Mouse (Mus musculus) stomach, embryonic 15.5 days (tissue): Measurements from ENCODE around the gene Mcur1. TPM values are rescaled to one million over a fixed set of nuclear protein-coding genes. Genes with fewer than 3 reads are reported as not detected.

Experiments used
- ATAC-seq: fragments of 200-750 bp; cut with Nextera tagmentation; 2 replicates; pipeline ENCODE4 v1.8.0; 2017; ENCODE audit warnings: low read depth, moderate number of reproducible peaks, moderate TSS enrichment; ENCODE audit not compliant: insufficient read depth, low FRiP score
- H3K27ac ChIP-seq: fragments of 300-500 bp; sonication (generic); 2 replicates; pipeline ENCODE4 v1.5.1; 2015; ENCODE audit warnings: mild to moderate bottlenecking, inconsistent platforms
- H3K27me3 ChIP-seq: fragments of 300-500 bp; sonication (generic); replicated peaks from 2 replicates; pipeline ENCODE4 v1.6.1; 2015; ENCODE audit warnings: inconsistent platforms
- H3K36me3 ChIP-seq: fragments of 300-500 bp; sonication (generic); 2 replicates; pipeline ENCODE4 v1.6.1; 2015; ENCODE audit warnings: inconsistent platforms
- H3K4me1 ChIP-seq: fragments of 300-500 bp; sonication (generic); 2 replicates; pipeline ENCODE4 v1.6.1; 2015; ENCODE audit warnings: inconsistent platforms
- H3K4me2 ChIP-seq: fragments of 300-500 bp; sonication (generic); 2 replicates; pipeline ENCODE4 v1.6.1; 2015; ENCODE audit warnings: mild to moderate bottlenecking, inconsistent platforms
- H3K4me3 ChIP-seq: fragments of 300-500 bp; sonication (generic); replicated peaks from 2 replicates; pipeline ENCODE4 v1.5.1; 2015; ENCODE audit warnings: inconsistent platforms
- H3K9ac ChIP-seq: fragments of 300-500 bp; sonication (generic); 2 replicates; pipeline ENCODE4 v1.6.1; 2015; ENCODE audit warnings: inconsistent platforms
- H3K9me3 ChIP-seq: fragments of 300-500 bp; sonication (generic); 2 replicates; pipeline ENCODE4 v1.6.1; 2016; ENCODE audit warnings: inconsistent platforms
- WGBS: fragments of 180-500 bp; shearing (Covaris S2); methylation state at CpG from one replicate; pipeline ENCODE4 v1.1.7; 2015; 5-methylcytosine and 5-hydroxymethylcytosine counted together
- polyA plus RNA-seq: library from polyadenylated mRNA; unstranded; fragments of >200 nt; fragmentation: Nextera tagmentation; extraction: Ambion mirVana; gene quantifications from 2 replicates; pipeline ENCODE4 v1.2.1, GENCODE M21; 2015

The Mcur1 gene
- polyA plus RNA-seq, 1 experiment from 2014 or later = 12.7 TPM

DNA sequence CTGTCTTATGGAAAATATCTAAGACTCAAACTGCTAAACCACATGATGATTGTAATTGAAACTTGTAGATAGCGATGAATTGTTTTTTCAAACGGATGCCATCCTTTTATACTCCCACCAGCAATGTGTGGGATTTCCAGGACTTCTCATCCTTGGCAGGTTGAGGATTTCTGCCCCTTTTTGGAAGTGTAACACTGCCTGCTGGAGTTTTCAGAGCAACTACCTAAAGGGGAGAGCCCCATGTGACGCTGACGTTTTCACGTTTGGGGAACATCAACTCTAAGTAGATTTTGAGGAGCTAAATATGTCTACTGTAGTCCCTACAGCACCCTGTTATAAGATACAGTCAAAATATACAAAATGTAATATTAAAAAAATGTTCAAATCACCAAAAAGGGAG is 2.7 kb upstream of the Mcur1 start:
- ATAC-seq = no peak
- H3K4me1 ChIP-seq = peaks cover 8% of the 10 kb centered on the region
- WGBS = 85% methylated on average over 5 of the region's 5 CpGs
- H3K9ac ChIP-seq = no peak overlapping the region
- no peak overlapping the region for H3K27ac ChIP-seq
- no peak overlapping the region for H3K4me3 ChIP-seq
- no peaks in the 10 kb centered on the region for H3K27me3 ChIP-seq
- no peak overlapping the region for H3K4me2 ChIP-seq
- no peaks in the 10 kb centered on the region for H3K9me3 ChIP-seq
- H3K36me3 ChIP-seq = no peaks in the 10 kb centered on the region

DNA sequence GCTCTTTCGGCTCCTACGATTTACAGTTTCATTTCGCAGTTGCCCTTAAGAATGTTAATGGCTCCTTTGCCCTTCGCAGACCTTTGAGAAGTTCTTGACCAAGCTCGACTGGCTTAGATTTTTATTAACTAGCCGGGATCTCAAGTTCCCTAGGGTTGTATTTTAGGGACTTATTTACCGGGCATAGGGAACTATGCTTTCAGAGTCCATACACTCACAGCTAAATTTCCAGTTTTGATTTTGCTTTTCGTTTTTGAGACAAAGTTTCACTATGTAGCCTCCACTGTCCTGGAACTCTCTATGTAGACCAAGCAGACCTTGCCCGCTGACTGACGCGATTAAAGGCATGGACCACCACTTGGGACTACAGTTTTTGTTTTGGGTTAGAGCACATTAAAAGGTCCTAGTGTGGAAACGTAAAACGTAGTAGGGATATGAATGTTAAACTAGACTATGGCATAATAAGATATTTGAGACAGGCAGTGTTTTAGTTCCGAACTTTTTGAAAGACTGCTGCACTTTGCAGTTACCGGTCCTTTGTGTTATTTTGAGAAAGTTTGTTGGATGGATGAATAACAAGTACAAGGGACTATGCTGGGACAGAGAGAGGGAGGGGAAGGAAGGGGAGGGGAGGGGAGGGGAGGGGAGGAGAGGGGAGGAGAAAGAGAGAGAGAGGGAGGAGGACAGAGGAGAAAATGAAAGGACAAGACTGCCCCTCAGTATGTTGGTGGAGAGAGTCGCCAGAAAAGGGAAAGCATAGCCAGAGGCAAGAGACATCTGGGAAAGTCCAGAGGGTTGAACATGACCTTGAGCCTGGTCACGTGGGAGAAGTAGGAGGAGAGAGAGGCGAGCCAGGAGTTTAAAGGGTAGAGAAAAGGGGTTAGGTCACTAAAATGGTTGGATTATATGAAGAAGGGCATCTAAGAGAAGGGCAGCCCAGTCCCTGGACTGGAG is 744 bp upstream of the Mcur1 start:
- no peaks in the 10 kb centered on the region for H3K36me3 ChIP-seq
- peak overlapping the region; percentile 70 for H3K9ac ChIP-seq
- H3K9me3 ChIP-seq = no peaks in the 10 kb centered on the region
- peak overlapping the region; percentile 93 for H3K4me2 ChIP-seq
- no peaks in the 10 kb centered on the region for H3K27me3 ChIP-seq
- H3K4me3 ChIP-seq = peak overlapping the region; percentile 68
- ATAC-seq = no peak
- WGBS = 9% methylated on average over 18 of the region's 18 CpGs
- H3K4me1 ChIP-seq = peaks cover 5% of the 10 kb centered on the region; the same call in 1 of the 2 replicates
- peak overlapping the region; percentile 90 for H3K27ac ChIP-seq

DNA sequence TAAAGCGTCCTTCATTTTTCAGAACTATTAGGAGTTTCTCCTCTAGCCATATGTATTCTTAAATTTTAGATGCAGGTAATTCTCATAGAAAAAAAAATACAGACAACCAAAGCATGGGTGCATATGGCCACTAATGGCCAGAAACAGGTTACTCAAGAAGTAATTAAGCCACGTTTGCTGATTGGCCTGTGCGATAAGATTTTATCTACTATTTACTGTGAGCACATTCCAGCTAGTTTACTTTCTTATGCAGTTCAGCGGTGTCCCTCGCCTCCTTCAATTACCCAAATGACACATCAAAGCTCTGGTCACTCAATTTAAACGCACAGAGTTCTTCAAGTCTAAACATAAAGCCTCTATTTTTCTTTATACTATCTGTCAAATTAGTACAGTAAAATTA is 1.0 kb downstream of the Mcur1 start:
- 22% methylated on average over 6 of the region's 6 CpGs for WGBS
- no peak overlapping the region for H3K27ac ChIP-seq
- H3K4me3 ChIP-seq = peak overlapping the region; percentile 68
- H3K9me3 ChIP-seq = no peaks in the 10 kb centered on the region
- no peak overlapping the region for H3K9ac ChIP-seq
- H3K4me1 ChIP-seq = peaks cover 5% of the 10 kb centered on the region; the same call in 1 of the 2 replicates
- no peak for ATAC-seq
- H3K4me2 ChIP-seq = peak overlapping the region; percentile 93
- H3K27me3 ChIP-seq = no peaks in the 10 kb centered on the region
- H3K36me3 ChIP-seq = no peaks in the 10 kb centered on the region

DNA sequence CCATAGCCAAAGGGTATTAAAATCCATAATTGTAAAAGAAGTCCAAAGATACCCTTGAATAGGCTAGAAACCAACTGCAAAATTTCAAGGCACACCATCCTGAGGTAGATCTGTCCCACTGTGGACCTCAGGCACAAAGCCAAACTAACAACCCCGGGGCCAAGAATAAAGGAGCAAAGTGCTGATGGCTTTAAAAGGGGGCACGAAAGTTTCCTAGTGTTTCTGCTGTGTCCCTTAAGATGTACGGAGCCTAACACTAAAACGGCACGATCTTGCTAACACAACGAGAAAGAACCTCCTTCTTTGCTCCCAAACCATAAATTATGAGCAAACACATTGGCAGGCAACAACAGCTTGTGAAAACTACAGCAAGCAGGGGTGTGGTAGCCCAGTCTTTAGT is 1.6 kb downstream of the Mcur1 start:
- Histone ChIP-seq H3K27ac (no peak overlapping the region), H3K4me1 (peaks cover 5% of the 10 kb centered on the region; the same call in 1 of the 2 replicates), H3K27me3 (no peaks in the 10 kb centered on the region), H3K9me3 (no peaks in the 10 kb centered on the region), H3K4me2 (peak overlapping the region; percentile 93), H3K9ac (no peak overlapping the region), H3K4me3 (0 out of 2 replicates have a peak overlapping the region, but pooled peaks have one; percentile 68), H3K36me3 (no peaks in the 10 kb centered on the region)
- ATAC-seq = no peak
- 68% methylated on average over 6 of the region's 6 CpGs for WGBS

DNA sequence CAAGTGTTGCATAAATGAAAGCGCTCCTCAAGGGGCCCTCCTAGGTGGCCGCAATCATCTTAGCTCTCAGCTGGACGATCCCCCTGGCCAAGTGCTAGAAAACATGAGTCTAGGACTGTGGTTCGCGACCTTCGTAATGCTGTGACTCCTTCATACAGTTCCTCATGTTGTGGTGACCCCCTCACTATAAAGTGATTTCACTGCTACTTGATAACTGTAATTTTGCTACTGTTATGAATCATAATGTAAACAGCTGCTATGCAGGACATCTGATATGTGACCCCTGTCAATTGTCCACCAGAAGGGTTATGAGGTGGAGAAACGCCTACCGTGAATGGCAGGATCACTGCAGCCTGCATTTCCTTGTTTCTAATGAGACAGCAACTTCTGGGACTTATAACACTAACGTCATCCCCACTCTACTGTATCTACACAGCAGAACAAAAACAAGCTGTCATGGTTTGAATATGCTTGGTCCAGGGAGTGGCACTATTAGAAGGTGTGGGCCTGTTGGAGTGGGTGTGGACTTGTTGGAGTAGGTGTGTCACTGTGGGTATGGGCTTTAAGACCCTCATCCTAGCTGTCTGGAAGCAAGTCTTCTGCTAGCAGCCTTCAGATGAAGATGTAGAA is 3.0 kb downstream of the Mcur1 start:
- no peaks in the 10 kb centered on the region for H3K9me3 ChIP-seq
- ATAC-seq = no peak
- H3K4me3 ChIP-seq = no peak overlapping the region
- H3K27me3 ChIP-seq = no peaks in the 10 kb centered on the region
- H3K9ac ChIP-seq = no peak overlapping the region
- peaks cover 5% of the 10 kb centered on the region; the same call in 1 of the 2 replicates for H3K4me1 ChIP-seq
- no peak overlapping the region for H3K4me2 ChIP-seq
- no peak overlapping the region for H3K27ac ChIP-seq
- 82% methylated on average over 9 of the region's 9 CpGs for WGBS
- 0 out of 2 replicates have a peak, but pooled peaks cover 3% of the 10 kb centered on the region for H3K36me3 ChIP-seq

DNA sequence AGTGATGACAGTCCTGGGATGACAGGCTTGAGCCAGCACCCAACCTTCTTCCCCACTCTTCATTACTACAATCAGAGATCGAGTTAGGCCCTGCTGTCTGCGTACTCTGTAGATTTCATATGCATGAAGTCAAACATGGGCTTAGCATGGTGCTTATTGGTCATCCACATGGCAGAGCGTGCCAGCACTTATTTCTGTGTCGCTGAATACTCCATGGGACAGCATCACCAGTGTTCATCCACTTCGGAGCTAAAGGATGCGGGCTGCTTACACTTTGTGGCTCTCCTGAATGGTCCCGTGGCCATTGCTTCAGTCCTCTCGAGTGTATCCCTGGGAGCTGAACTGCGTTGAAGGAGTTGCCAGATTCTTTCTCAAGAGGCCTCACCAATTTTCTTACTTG is 4.7 kb downstream of the Mcur1 start:
- Histone ChIP-seq H3K9ac (no peak overlapping the region), H3K27me3 (no peaks in the 10 kb centered on the region), H3K27ac (no peak overlapping the region), H3K9me3 (no peaks in the 10 kb centered on the region), H3K4me1 (peaks cover 3% of the 10 kb centered on the region; the same call in 1 of the 2 replicates), H3K36me3 (peaks cover 7% of the 10 kb centered on the region), H3K4me2 (no peak overlapping the region), H3K4me3 (no peak overlapping the region)
- no peak for ATAC-seq
- WGBS = 87% methylated on average over 9 of the region's 9 CpGs

DNA sequence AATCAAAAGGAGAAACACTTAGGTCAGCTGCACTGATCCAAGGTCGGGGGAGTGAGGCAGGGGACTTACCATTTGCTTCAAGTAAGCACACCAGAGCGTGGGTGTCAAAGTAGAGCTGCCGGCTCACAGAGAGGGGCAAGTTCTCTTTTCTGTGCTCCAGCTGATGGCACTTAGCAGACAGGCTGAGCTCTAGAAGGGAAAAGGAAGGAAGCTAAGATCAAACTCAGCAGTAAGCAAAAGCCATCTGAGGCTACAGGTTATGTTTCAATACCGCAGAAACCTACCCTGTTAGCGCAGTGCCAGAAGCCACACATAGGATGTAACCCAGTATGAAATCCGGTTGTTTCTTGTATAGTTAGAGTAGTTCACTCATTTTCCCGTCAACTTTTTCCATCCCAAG is 5.2 kb downstream of the Mcur1 start:
- Histone ChIP-seq H3K27me3 (no peaks in the 10 kb centered on the region), H3K4me3 (no peak overlapping the region), H3K36me3 (peaks cover 10% of the 10 kb centered on the region), H3K9me3 (no peaks in the 10 kb centered on the region), H3K9ac (no peak overlapping the region), H3K4me2 (no peak overlapping the region), H3K27ac (no peak overlapping the region), H3K4me1 (peaks cover 3% of the 10 kb centered on the region; the same call in 1 of the 2 replicates)
- WGBS = 79% methylated on average over 7 of the region's 7 CpGs
- ATAC-seq = no peak

DNA sequence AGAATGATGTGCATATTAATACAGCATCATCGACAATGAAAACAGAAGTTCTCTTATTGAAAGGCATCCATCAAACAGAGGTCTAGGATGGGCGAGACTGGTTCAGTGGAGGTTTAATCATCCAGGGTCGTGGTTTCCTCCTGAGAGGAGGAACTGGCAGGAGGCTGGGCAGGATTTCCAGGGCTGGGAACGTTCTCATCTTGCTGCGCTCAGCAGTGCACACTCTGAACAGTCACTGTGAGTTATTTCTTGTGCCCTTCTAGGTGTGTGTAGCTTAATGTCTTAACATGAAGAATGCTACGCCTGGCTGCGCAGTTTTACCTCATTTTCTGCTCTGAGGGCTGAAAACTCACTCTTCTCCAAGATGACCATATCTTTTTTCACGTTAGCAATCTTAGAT is 9.3 kb downstream of the Mcur1 start:
- H3K36me3 ChIP-seq = peaks cover 10% of the 10 kb centered on the region
- ATAC-seq = no peak
- 85% methylated on average over 8 of the region's 8 CpGs for WGBS
- no peaks in the 10 kb centered on the region for H3K4me1 ChIP-seq
- no peak overlapping the region for H3K4me2 ChIP-seq
- no peak overlapping the region for H3K27ac ChIP-seq
- no peak overlapping the region for H3K4me3 ChIP-seq
- H3K27me3 ChIP-seq = no peaks in the 10 kb centered on the region
- no peak overlapping the region for H3K9ac ChIP-seq
- H3K9me3 ChIP-seq = no peaks in the 10 kb centered on the region

DNA sequence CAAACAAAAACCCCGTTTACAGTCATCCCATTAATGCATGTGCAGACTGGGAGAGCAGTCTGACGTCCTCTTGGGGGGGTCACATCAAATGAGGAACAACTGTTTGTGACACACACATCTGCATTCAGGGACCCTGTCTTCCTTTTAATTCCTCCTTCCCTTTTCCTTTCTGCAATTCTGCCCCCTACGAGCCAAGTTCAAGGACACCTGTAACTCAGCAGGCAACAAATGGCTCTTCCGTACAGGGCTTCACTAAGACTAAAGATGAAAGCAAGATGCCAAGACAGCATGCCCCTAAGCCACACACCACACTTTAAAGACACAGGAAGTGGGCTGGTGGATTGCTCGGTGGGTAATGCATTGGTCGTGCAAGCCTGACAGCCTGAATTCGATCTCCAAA is 10.1 kb downstream of the Mcur1 start:
- 88% methylated on average over 7 of the region's 7 CpGs for WGBS
- no peak for ATAC-seq
- H3K27me3 ChIP-seq = no peaks in the 10 kb centered on the region
- no peaks in the 10 kb centered on the region for H3K9me3 ChIP-seq
- H3K9ac ChIP-seq = no peak overlapping the region
- no peak overlapping the region for H3K4me3 ChIP-seq
- H3K27ac ChIP-seq = no peak overlapping the region
- no peak overlapping the region for H3K4me2 ChIP-seq
- H3K36me3 ChIP-seq = peaks cover 10% of the 10 kb centered on the region
- H3K4me1 ChIP-seq = no peaks in the 10 kb centered on the region

DNA sequence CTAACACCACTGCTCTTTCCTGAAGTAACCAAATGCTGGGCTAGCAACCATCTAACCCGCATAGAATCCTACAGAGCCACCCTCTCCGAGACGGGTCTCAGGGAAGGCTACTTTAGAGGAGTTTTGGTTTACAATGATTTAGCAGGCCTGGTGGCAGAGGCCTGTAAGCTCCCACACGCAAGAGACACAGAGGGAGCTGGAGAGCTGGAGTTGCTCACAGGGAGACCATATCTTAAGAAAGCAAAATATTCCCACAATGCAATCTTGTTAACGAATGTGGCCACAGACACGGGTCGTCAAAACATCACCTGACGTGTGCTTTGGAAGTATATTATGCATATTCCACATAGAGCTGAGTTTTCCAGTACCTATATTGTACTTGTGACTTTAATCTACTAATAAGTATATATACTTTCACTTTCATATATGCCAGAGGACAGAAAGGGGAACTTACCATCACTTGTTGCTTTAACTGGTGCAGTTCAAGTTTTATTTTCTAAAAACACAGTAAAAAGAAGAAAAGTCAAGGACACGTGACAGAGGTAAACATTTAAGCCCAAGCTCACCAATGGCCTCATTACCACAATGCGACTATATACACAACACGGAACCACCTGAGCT is 10.8 kb downstream of the Mcur1 start:
- Histone ChIP-seq H3K27ac (no peak overlapping the region), H3K9ac (no peak overlapping the region), H3K27me3 (no peaks in the 10 kb centered on the region), H3K4me1 (no peaks in the 10 kb centered on the region), H3K36me3 (peaks cover 10% of the 10 kb centered on the region), H3K4me3 (no peak overlapping the region), H3K4me2 (no peak overlapping the region), H3K9me3 (no peaks in the 10 kb centered on the region)
- 83% methylated on average over 11 of the region's 11 CpGs for WGBS
- ATAC-seq = no peak

DNA sequence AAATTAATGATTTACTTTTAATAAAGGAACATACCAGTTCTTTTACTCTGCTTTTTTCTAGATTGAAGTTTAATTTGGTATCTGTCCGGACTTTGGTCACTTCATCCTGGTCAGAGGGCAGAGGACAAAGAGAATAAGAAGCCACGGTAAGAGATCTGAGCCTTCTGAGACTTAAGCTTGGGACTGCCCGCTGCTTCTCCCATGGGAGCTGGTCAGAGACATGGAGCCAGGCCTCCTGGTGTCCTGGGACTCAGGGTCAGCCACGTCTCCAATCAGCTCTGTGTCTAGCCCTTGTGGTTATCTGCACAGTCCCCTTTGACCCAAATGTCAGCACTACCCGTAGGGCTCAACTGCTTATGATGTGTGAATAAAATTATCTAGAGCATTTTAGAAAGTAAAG is 11.4 kb downstream of the Mcur1 start:
- no peak for ATAC-seq
- WGBS = 71% methylated on average over 5 of the region's 5 CpGs
- Histone ChIP-seq H3K27me3 (no peaks in the 10 kb centered on the region), H3K9ac (no peak overlapping the region), H3K9me3 (no peaks in the 10 kb centered on the region), H3K4me1 (no peaks in the 10 kb centered on the region), H3K4me3 (no peak overlapping the region), H3K36me3 (peaks cover 10% of the 10 kb centered on the region), H3K4me2 (no peak overlapping the region), H3K27ac (no peak overlapping the region)

DNA sequence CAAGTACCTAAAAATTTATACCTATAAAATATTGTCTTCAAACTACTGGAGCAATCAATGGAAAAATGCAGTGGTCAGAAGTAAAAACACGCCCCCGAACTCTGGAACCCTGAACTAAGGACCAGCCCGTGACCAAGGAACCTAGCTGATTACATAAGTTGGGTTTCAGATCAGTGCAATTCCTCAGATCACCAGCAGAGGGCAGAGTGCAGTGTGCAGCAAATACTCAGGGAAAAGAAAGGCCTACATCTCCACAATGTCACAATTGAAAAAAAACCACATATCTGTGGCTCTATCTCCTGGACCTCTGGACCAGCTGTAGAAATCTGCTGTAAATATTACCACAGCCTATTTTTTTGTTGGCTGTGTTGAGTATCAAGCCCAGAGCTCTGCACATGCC is 13.1 kb downstream of the Mcur1 start:
- Histone ChIP-seq H3K27me3 (no peaks in the 10 kb centered on the region), H3K27ac (no peak overlapping the region), H3K4me2 (no peak overlapping the region), H3K4me3 (no peak overlapping the region), H3K9ac (no peak overlapping the region), H3K9me3 (no peaks in the 10 kb centered on the region), H3K4me1 (no peaks in the 10 kb centered on the region), H3K36me3 (peaks cover 7% of the 10 kb centered on the region)
- 35% methylated on average over 3 of the region's 3 CpGs for WGBS
- ATAC-seq = no peak
